Mouse (Mus musculus) c-Kit-negative CD71-positive TER-119-positive erythroid progenitor cells, embryonic 14.5 days (primary cell): Measurements from ENCODE around the gene Cep85l.
A peak's percentile ranks its signal among the peaks of the same experiment; 100 is the strongest.

Experiments used
- DNase-seq: peaks from one replicate; pipeline ENCODE4 v3.0.0-alpha.2; 2013; ENCODE audit warnings: low read depth, low spot score

The Cep85l gene

DNA sequence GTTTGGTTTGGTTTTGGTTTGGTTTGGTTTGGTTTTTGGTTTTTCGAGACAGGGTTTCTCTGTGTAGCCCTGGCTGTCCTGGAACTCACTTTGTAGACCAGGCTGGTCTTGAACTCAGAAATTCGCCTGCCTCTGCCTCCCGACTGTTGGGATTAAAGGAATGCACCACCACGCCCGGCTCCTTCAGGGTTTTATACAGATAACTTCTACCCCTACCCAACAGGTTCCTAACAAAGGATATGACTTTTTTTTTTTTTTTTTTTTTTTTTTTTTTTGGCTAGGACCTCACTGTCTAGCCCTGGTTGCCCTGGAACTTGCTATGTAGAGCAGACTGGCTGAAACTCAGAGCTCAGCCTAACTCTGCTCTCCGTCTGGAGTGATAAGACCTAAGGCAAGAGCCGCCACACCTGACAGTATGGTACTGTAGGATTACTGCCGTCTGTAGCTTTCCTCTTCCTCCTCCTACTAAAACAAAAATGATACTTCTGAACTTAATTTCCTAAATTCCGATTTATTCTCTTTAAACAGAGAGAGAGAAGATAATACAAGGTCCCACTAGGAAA is 37.5 kb downstream of the Cep85l start:
- DNase-seq = no peak

DNA sequence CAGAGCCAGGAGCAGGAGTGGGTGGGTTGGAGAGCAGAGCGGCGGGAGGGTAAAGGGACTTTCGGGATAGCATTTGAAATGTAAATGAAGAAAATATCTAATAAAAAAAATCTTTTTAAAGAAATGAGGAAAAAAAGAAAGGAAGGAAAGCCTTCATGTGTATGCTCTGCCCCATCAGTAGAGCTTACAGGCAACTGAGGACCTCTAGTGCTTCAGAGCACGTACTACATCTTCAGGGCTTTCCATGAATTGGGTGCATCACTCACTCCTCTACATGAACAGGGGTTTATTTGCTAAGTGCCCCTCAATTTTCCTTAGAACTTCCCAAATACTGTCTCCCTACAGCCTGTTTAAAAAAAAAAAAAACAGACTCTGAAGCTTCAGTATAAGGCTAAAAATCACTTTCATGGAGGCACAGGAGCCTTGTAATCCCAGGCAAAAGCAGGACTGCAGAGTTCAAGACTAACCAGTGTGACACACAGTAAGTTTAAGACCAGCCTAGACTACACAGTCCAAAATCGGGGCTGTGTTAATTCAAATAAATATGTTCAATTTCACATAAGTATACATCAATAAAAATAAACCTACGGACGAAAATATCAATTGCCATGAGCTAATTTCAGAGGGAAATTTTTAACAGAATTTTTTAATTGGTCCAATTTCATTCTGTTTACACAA is 38.3 kb downstream of the Cep85l start:
- no peak for DNase-seq

DNA sequence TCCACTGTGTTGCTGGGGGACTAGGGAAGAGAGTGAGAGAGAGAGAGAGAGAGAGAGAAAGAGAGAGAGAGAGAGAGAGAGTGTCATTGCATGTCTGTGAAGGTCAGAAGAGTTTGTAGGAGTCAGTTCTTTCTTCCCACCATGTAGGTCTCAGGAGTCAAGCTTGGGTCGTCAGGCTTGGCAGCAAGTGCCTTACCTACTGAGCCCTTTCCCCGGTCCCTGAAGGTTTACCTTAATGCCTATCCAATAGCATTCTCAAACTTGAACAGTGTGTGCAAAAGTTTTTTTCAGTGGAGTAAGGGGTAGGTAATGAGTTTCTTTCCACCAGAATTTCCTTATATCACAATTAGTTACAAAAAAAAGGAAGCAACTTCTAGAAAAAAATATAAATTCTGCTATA is 40.7 kb downstream of the Cep85l start:
- DNase-seq = no peak

DNA sequence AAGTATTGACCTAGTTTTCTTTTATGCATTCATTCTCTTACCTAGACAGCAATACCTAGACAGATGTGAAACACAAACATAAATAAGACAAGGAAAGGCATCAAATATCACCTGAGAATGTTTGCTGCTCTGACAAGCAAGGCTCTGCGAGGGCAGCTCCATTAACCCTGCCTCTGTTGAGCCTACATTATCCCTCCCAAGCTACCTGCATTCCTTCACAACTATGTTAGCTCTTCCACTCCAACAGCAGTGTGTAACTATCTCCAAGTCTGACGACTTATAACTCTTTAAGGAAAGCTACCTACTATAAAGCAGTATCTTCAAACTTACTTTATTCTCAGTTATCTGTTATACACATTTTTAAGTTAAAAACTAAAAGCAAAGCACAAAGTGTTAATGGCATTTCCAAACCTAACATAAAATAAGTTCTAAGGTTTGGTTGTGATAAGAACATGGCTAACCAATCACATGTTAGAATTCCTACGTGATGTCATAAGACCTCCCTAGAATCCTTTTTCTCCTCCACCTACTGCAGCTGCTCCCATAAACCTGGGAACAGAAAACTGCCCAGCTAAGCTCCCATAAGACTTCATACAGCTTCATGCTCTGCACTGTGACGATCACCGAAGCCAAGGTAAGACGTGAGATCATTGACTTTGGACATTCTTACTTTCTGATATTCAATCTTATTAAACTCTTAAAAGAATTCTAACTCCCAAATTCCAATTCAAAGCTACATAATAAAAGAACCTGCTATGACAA is 42.4 kb downstream of the Cep85l start, which contains the start of gene Pln:
Pln (plus strand) TSS at position 506 of the 762 bp plus-strand sequence.
- no peak for DNase-seq

DNA sequence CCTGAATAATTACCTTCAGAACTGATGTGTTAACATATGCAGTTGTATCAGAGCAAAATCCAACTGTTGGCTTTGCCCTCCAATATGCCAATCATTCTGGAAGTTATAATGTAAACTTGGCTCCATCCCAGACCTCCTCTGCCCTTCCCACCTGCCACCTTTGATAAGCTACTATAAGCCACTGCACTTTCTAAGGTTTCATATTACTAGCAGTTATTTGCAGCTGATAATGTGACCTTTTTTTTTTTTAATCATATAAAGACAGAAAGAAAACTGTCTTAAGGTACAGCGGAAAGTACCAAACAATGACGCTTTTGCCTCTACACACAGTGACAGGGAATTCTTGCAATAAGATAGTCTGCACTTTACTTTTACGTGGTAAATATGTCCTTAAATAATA is 43.8 kb downstream of the Cep85l start:
- no peak for DNase-seq

DNA sequence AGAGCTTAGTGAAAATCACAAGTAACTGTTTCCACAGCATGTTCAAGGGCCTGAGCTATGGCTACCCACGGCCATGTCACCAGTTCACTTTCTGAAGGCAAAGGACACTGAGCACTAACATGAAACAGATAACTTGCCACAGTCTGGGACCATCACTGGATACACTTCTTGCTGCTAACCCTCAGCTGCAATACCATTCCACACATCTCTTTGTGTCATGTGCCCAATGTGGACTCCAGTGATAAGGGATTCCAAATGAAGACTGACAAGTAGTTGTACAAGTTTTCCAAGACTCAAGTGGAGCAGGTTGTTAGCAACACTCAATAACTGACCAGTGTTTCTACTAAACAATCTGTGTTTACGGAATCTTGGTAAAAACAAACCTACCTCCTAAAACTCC is 44.5 kb downstream of the Cep85l start:
- peak; percentile 4 for DNase-seq

DNA sequence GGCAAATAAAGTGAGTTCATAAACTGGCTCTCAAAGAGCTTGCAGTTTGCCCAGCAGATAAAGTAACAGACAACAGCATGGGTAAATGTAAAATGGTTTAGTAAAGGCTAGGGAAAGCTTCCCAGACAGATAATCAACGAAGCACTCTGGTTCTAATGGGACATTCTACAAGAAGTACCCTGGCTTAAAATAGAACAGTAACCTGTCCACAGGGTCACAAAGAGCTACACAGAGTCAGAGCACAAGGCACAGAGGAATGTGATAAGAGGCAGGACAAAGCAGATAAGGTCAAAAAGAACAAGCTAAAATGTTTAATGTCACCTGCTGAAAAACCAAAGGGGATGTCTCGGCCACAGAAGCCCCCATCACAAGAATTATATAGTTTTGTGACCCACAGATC is 47.0 kb downstream of the Cep85l start:
- no peak for DNase-seq

DNA sequence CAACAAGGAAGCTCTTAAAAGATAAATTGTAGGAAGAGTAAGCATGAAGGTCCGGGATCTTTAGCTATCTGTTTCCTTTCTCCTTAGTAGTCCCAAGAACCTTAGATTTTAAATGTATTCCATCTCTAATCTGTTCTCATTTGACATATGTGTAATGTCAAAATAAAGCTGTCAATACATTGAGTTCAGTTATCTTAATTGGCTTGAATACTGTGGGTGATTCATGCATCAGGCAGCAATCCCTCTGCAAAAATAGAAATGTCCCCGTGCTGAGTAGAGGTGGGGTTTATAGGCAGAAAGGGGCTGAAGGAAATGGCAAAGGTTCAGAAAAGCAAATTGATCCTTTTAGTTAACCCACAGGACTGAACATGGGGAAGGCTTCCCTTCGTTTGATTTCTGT is 50.5 kb downstream of the Cep85l start:
- DNase-seq = no peak

DNA sequence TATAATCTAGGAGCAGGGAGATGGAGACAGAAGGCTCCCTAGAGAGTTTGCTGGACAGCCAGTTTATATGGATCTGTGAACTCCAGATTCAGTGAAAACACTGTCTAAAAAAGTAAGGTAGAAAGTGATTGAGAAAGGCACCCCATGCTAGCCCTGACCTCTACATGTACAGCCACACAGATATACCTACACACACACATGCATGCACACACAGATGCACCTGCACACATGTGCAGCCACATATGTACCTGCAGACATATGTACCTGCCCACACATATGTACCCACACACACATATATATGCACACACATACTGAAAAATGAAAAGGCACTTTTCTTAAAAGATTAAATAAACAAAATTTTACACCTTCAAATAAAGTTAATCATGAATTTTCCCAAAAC is 53.4 kb downstream of the Cep85l start:
- no peak for DNase-seq

DNA sequence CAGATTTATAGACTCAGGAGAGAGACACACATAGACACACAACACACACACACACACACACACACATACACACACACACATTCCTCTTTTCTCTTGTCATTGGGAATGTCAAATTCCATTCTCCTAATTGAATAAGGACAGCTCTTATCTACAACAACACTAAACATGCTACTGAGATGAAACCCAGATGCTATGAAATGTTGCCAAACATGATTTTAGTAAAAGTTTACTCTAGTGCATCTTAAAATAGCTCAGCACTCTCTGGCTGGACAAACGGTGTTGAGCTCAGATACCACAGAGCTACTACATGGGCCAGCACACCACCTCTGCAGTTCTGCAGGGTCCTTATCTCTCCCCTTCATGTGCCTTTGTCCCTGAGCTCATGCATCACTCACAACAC is 55.1 kb downstream of the Cep85l start:
- DNase-seq = no peak

DNA sequence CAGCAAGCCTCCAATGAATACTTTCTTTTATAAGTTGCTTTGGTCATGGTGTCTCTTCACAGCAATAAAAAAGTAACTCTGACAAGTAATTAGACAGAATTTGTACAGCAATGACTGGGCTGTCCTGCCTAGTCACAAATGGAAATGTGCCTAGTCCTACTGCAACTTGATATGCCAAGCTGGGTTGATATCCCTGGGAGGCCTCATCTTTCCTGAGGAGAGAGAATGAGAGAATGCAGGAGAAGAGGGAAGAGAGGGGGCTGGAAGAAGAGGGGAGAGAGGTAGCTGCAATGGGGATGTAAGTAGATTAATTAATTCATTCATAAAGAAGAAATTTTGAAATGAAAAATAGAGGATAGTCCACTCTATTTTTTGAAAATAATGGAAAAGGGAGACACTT is 56.4 kb downstream of the Cep85l start:
- DNase-seq = no peak

DNA sequence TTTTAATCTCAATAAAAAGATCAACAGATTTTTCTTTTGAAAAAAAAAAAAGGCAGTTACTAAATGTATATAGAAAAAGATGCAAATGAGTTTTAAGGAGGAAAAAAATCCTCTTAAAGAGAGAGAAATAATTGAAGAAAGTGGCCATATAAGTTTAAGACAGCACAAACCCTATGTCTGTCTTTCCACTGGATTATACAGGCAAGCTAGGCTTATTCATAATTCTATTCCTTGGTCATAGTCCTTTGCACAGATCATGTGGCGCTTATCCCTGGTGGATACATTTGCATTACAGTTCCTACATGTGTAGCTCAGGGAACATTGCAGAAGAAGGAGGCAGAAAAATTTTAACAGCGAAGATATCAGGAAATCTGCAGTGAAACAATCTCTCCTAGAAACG is 73.1 kb downstream of the Cep85l start:
- DNase-seq = no peak

DNA sequence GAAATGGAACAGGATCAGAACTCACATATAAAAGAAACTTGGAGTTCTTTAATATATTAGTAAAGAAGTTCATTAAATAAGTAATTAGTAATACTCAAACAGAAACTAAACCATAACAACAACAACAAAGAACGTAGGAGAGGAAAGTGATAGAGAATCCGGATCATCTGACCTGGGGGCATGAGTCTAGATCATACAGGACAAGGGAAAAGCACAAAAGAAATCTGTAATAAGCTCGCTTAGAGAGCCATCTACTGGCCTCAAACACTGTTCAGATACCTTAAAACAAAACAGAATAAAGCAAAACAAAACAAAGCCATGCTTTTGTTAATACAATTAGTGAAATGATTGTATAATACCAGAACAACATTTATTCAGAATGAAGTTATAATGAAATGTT is 73.9 kb downstream of the Cep85l start:
- DNase-seq = no peak

DNA sequence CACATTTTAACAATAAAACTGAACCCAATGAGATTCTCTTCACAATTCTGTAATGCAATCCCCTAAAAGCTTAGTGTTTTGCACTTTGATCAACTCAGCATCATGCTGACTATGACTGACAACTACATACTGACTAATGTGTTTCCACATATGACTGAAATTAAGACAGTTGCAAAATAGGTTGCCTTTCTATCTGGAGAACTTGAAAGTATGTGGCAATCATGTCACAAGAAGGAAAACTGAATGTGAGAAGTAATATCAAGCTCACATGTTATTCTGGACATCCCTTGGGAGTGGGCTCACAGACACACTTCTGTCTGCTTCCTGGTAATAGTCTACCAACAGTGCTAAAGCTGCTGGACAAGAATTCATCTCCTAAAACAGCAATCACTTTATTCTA is 94.6 kb downstream of the Cep85l start:
- DNase-seq = no peak

DNA sequence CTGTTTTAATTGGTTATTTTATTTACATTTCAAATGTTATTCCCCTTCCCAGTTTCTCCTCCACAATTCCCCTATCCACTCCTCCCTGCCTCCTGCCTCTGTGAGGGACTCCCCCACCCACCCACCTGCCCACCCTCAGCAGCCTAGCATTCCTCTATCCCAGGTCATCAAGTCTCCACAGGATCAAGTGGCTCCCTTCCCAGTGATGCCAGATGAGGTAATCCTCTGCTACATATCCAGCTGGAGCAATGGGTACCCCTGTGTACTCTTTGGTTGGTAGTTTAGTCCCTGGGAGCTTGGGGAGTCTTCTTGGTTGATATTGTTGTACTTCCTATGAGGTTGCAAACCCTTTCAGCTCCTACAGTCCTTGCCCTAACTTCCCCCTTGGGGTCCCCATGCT is 107.5 kb downstream of the Cep85l start:
- DNase-seq = no peak

DNA sequence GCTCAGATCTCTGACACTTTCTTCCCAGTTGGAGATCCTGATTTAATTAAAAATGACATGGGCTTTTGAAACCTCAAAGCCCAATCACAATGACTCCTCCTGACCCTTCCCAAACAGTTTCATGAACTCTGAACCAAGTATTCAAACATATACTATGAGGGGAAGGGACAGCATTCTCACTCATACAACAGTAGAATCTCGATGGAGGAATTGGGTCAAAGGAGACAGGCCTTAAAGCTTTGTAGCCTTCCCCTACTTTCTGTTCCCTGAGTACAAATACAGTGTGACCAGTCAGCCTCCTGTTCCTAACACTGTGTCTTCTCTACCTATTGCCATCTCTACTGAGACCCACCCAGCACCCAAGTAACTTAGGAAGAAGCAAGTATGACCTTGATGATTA is 117.7 kb downstream of the Cep85l start:
- DNase-seq = no peak

DNA sequence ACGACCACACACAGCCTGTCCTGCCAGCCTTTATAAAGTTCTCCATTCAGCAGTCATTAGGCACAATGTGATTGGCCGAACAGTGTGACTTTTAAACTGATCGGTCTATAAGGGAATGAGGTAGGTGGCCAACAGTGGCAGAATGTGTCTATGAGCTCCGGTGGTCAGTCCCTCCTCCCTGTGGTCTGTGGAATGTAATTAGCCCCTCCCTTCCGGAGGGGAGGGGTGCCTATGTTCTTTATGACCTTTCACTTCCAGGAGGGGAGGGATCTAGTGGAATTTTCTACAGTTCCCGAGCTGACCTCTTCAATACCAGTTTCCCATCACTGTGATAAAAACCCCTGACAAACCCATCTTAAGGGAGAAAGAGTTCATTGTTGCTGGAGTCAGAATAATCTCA is 144.4 kb downstream of the Cep85l start:
- DNase-seq = no peak

DNA sequence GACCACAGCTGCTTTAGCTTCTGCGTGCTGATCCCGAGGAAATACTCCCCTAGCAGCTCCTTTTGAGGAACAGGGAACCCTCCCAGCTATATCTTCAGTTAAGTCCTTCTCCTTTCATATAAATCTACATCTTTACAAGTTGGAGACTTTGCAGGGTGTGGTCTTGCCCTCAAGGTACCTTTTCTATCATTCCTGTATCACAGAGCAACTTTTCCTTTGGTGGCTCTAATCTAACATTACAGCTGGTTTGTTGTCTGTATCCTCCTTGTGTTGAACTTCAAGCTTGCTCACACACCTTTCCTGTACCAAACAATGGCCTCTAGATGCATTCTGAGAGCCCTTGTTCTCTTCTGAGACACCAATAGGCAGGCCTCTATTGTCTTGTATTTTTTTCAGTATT is 145.1 kb downstream of the Cep85l start:
- DNase-seq = no peak

DNA sequence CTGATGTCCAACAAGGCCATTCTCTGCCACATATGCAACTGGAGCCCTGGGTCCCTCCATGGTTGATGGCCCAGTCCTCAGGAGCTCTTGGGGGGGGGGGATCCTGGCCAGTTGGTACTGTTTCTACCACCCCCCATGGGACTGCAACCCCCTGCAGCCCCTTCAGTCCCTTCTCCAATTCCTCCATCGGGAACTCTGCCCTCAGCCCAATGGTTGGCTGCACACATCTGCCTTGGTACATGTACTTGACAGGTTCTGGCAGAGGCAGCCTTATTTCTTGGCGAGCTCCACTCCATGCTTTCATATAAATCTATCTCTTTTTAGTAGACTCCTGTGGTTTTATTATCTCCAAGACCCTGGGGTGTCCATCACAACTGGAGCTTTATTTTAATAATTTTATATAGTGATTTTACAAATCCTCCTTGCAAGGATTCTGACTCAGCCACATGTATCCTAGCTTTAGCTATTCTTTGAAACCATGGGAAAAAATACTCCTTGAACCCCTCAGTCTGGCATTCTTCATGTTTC is 145.6 kb downstream of the Cep85l start:
- no peak for DNase-seq

DNA sequence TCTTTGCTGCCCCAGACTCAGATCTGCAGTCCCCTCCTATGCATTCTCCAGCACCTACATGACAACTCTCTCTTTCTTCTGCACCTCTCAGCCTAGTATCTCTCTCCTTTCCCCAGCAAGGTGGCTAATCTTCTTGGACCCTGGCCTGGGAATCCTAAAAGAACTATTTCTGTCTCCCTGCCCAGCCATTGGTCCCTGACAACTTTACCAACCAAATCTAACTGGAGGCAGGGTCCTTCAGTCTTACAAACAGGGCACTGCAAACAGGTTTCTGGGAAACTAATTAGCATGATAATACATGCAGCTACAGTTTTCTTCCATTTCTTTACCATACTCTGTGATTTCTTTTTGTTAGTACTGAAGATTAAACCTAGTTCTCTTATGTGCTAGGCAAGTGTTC is 148.9 kb downstream of the Cep85l start:
- no peak for DNase-seq

DNA sequence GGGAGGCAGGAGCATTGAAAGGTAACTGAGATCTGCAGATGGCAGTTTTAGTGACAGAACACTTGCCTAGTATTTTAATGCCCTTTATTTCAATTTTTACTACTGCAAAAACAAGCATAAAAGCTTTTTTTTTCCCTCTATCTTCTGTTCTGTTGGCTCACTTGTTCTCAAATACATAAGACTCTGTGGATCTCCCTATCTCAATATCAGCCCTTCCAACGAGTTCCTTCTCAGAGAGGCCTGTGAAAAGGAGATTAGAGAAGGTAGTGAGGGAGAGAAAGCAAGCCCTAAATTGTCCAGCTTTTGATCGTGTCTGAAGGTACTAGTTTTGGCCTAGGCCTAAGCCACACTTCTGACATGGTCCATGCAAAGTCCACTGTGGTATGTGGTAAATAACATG is 150.6 kb downstream of the Cep85l start:
- no peak for DNase-seq
